ENCODE assay signal across 12 mouse cellular contexts in genomic region chr10:22858111-22858510, GRCm38 (mm10). TPM values are rescaled to one million over a fixed set of nuclear protein-coding genes. Genes with fewer than 3 reads are reported as not detected.
A peak's percentile ranks its signal among the peaks of the same experiment; 100 is the strongest.
DNase-seq lines count a peak whose midpoint lies in the region; ATAC-seq and TF ChIP-seq lines count a peak whose summit lies in the region.
"Had no signal": no experiment of that assay in that cellular context is flagged by ENCODE, and none has a peak within 500 bp of the region (broad histone marks: within the 10 kb centered on the region; RNA-seq: fewer than 3 reads in every experiment).

No protein-coding gene starts in this region.

- TF ChIP-seq POLR2A in ES-Bruce4 (IDR thresholded peaks at IDR 0.05; ENCODE audit: insufficient read depth, low read length): no peak

- 30% methylated on average over 9 of the region's 9 CpGs for WGBS in liver, postnatal 0 days (ENCODE audit: insufficient replicate concordance)

- peak; percentile 29 to 38 for DNase-seq in cerebellum, postnatal 10 days
- DNase-seq in cerebellum, postnatal 36 days: no peak
- peak; percentile 10 for DNase-seq in left cerebral cortex, postnatal 4 days
- DNase-seq in left cerebral cortex, postnatal 10 days (ENCODE audit: extremely low spot score in 1 of 2, low spot score in 2 of 2): no peak
- DNase-seq in liver, postnatal 0 days: no peak
- no peak for DNase-seq in layer of hippocampus, postnatal 25 days (ENCODE audit: extremely low spot score in 1 of 2, low spot score in 1 of 2)

- no peak overlapping the region for H3K4me3 ChIP-seq in ES-Bruce4 (ENCODE audit: low read depth, low read length)
- no peak overlapping the region for H3K4me3 ChIP-seq in liver, postnatal 0 days (ENCODE audit: low read depth, low read length)
- H3K4me3 ChIP-seq: embryonic facial prominence, embryonic 12.5 days; kidney, embryonic 15.5 days had no signal

- no peaks in the 10 kb centered on the region for H3K9me3 ChIP-seq in ES-Bruce4 (replicated peaks; ENCODE audit: control insufficient read depth, insufficient read depth, low read length, poor library complexity, severe bottlenecking)
- H3K9me3 ChIP-seq in liver, postnatal 0 days (ENCODE audit: low read length): no peaks in the 10 kb centered on the region
- H3K9me3 ChIP-seq: embryonic facial prominence, embryonic 12.5 days; kidney, embryonic 15.5 days had no signal

- H3K4me1 ChIP-seq in ES-Bruce4 (ENCODE audit: control insufficient read depth, insufficient read depth, low read length): no peaks in the 10 kb centered on the region
- no peaks in the 10 kb centered on the region for H3K4me1 ChIP-seq in liver, postnatal 0 days (ENCODE audit: insufficient read depth)
- H3K4me1 ChIP-seq: embryonic facial prominence, embryonic 12.5 days had no signal

- no peak overlapping the region for H3K27ac ChIP-seq in ES-Bruce4 (ENCODE audit: insufficient read depth, low read length)
- no peak overlapping the region for H3K27ac ChIP-seq in liver, postnatal 0 days (ENCODE audit: low read depth)
- H3K27ac ChIP-seq: embryonic facial prominence, embryonic 12.5 days; kidney, embryonic 15.5 days had no signal

- no peak for ATAC-seq in liver, postnatal 0 days
- ATAC-seq in cerebellum, adult (ENCODE audit: insufficient number of reproducible peaks, low FRiP score, low TSS enrichment): no peak

- peak; percentile 56 for TF ChIP-seq CTCF in ES-Bruce4 (IDR thresholded peaks at IDR 0.05; ENCODE audit: low read depth, low read length)
- peak; percentile 38 for TF ChIP-seq CTCF in liver, postnatal 0 days (IDR thresholded peaks at IDR 0.05; ENCODE audit: low read depth)

- no peaks in the 10 kb centered on the region for H3K36me3 ChIP-seq in ES-Bruce4 (ENCODE audit: control insufficient read depth, insufficient read depth, low read length, poor library complexity, severe bottlenecking)
- H3K36me3 ChIP-seq in liver, postnatal 0 days (replicated peaks; ENCODE audit: insufficient read depth, low read length): no peaks in the 10 kb centered on the region
- H3K36me3 ChIP-seq: embryonic facial prominence, embryonic 12.5 days; kidney, embryonic 15.5 days had no signal

- H3K9ac ChIP-seq in ES-Bruce4 (ENCODE audit: low read depth, poor library complexity, severe bottlenecking): no peak overlapping the region
- H3K9ac ChIP-seq in liver, postnatal 0 days (replicated peaks): no peak overlapping the region
- H3K9ac ChIP-seq: embryonic facial prominence, embryonic 12.5 days; kidney, embryonic 15.5 days had no signal

- H3K4me2 ChIP-seq in liver, postnatal 0 days (ENCODE audit: low read depth, low read length): no peak overlapping the region
- H3K4me2 ChIP-seq: embryonic facial prominence, embryonic 12.5 days; kidney, embryonic 15.5 days had no signal

- no peaks in the 10 kb centered on the region for H3K27me3 ChIP-seq in ES-Bruce4 (ENCODE audit: control insufficient read depth, insufficient read depth, low read length, poor library complexity, severe bottlenecking)
- no peaks in the 10 kb centered on the region for H3K27me3 ChIP-seq in liver, postnatal 0 days (ENCODE audit: insufficient read depth, low read length)
- H3K27me3 ChIP-seq: kidney, embryonic 15.5 days had no signal

- TF ChIP-seq EP300 in ES-Bruce4 (IDR thresholded peaks at IDR 0.05; ENCODE audit: insufficient read depth, low read depth, low read length): no peak
- no peak for TF ChIP-seq EP300 in liver, postnatal 0 days (IDR thresholded peaks at IDR 0.05; ENCODE audit: low read depth)

- intact Hi-C loops in left cerebral cortex, postnatal 4 days (cut with DNase I): no loop called here
- intact Hi-C loops in left cerebral cortex, postnatal 10 days (cut with DNase I): no loop called here

RNA-seq across cellular contexts. Expression of gene Tcf21, which starts 38.1 kb away (rescaled TPM):
- total RNA-seq in left cerebral cortex, postnatal 4 days (2021): not detected
- total RNA-seq in left cerebral cortex, postnatal 10 days (2021): not detected
- polyA plus RNA-seq in ES-Bruce4 (2011; ENCODE audit: insufficient read depth, insufficient read length, low read depth, missing spikeins): not detected in 2 replicates
- 12.9 and 13.9 TPM in 2 replicates for polyA plus RNA-seq in liver, postnatal 0 days (2015; fragmentation: Nextera tagmentation; extraction: Ambion mirVana)
- not detected for total RNA-seq in layer of hippocampus, postnatal 25 days (2021)
- total RNA-seq: left cerebral cortex, postnatal 36 days had no signal
- polyA plus RNA-seq: frontal cortex, adult 2 months had no signal

Comparison
In these comparisons a context has a peak if more than half of its experiments do, and no peak if none do; other contexts are left out.
1. DNase-seq: peak in cerebellum, postnatal 10 days (2 of 2) and left cerebral cortex, postnatal 4 days (single experiment); none in cerebellum, postnatal 36 days (0 of 2), left cerebral cortex, postnatal 10 days (0 of 2), liver, postnatal 0 days (single experiment) and layer of hippocampus, postnatal 25 days (0 of 2).